Mouse (Mus musculus) hematopoietic stem cell, adult 5-6 weeks (primary cell): ENCODE results near the gene Itpr1. TPM values are rescaled to one million over a fixed set of nuclear protein-coding genes. Genes with fewer than 3 reads are reported as not detected.

Source experiments
- ATAC-seq, 2 experiments: fragments of 125-278 bp in 1 of 2; replicated peaks in 1 of 2; 2 replicates each; pipeline ENCODE4 v1.8.0; 2016 to 2017; ENCODE audit warnings: inconsistent platforms in 2 of 2, mild to moderate bottlenecking in 2 of 2, moderate number of reproducible peaks in 2 of 2, low read depth in 1 of 2, moderate TSS enrichment in 1 of 2; ENCODE audit not compliant: low FRiP score in 2 of 2, poor library complexity in 2 of 2, severe bottlenecking in 2 of 2, insufficient read depth in 1 of 2, low TSS enrichment in 1 of 2
- total RNA-seq: library from RNA; stranded (forward); fragments of 172-1452, 232-1000 nt; gene quantifications from 2 replicates; pipeline ENCODE4 v1.2.3, GENCODE M21; 2017

Itpr1 gene
- total RNA-seq = 82.5 and 124 TPM in 2 replicates

DNA sequence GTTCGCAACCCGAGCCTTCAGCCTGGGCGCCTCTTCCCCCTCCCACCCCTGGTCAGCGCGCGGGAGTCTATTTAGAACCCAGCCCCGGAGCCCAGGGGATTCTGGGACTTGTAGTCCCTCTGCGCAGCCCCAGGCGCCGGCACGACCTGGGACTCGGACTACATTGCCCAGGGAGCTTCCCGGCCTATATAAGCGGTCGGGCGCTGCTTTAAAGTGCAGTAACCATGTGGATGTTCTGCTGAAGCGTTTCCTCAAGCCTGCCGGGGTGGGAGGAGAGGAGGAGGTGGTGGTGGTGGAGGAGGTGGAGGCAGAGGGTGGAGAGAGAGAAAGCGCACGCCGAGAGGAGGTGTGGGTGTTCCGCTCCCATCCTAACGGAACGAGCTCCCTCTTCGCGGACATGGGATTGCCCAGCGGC is at the start of gene Itpr1:
Gene Itpr1, plus strand, starts transcription at position 216 of the 415 bp plus-strand sequence.
- peak; percentile 93 for ATAC-seq

DNA sequence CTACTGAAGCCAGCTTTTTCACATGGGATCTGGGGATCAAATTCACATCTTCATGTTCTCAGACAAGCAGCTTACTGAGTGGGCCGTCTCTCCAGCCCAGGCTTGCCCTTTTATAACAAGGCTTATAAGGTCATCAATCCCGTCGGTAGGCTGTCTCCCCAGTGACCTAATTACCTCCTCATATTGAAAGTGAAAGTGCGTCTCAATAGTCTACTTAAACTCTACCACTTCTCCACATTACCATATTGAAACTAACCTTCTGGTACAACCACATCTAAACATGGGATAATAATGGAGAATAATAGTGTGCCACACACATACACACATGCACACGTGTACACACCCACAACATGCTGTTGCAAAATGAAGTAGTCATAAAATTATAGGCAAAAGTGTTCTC is 48.0 kb upstream of the Itpr1 start:
- peak in 1 of 2 experiments; percentile 51; a peak in 2 of 4 replicates for ATAC-seq

DNA sequence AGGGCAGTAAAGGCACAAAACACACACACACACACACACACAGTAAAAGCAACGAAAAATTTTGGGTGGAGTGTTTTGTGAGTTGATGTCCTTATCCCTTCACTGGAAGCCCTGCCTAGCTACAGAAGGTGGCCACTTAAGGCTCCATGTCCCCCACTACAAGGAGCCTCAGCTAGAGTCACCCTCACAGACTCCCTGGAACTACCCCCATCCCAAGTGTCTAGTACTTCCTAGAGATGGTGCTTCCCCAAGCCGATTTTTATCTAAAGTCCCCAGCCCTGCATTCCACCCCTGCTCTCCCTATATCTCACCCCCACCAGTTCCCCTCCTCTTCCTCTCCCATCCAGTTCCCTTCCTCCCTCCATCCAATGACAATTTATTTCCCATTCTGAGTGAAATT is 47.3 kb upstream of the Itpr1 start:
- no peak for ATAC-seq

DNA sequence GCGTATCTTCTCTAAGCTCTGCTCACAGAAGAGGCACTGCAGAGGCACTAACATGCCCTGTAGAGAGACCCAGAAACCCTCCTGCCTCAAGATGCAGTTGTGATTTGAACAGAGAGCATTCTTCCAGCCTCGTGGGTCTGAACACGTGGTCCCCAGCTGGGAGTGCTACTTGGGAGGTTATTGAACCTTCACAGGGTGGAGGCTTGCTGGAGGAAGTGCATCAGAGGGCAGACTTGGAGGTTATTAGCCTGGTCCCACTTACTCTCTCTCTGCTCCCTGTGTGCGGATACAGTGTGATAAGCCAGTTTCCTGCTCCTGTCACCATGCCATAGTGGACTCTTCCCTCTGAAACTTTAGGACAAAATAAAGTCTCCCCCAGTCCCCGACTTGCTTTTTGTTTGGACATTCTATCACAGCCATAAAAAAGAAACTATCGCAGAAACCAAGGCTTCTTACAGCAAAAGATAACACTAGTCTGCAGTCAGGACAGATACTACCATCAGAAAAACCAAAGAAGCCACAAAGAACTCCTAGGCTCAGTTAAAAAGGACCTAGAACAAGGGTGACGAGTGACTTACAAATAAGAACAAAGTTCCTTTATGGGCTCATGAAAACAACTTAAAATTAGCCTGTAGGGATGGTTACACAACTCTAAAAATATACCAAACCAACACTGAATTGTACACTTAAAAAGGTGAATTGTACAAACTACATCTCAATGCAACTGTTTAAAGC is 44.8 kb upstream of the Itpr1 start:
- no peak for ATAC-seq

DNA sequence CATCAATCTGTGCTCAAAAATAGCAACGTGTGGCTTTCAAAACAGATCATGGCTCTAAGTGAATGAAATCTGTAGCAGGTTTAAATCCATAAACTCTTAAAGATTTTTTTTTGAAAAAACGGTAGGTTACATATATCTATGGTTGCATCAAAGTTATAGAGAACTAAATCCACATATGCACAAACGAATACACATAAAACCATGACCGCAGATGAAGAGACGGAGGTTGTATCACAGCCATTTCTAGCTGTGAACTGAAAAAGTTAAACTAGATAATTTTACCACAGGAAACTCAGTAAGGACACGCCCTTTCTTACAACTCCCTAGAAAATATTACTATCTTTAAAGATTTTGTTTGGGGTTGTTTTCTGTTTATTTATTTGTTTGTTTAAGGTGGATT is 44.2 kb upstream of the Itpr1 start:
- ATAC-seq = no peak

DNA sequence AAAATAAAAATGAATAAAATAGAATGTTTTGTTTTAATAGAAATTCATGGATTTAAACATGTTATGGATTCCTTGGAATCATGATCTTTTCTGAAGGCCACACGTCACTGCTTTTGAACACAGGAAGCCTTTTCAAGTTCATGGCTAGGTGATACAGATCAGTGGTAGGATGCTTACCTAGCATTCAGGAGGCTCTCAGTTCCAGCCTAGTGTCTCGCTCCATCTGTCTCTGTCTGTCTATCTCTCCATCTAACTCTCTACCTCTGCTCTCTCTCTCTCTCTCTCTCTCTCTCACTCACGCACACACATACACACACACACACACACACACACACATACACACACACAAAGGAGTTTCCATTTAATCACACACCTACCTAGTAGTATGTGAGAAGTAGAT is 43.4 kb upstream of the Itpr1 start:
- ATAC-seq = no peak

DNA sequence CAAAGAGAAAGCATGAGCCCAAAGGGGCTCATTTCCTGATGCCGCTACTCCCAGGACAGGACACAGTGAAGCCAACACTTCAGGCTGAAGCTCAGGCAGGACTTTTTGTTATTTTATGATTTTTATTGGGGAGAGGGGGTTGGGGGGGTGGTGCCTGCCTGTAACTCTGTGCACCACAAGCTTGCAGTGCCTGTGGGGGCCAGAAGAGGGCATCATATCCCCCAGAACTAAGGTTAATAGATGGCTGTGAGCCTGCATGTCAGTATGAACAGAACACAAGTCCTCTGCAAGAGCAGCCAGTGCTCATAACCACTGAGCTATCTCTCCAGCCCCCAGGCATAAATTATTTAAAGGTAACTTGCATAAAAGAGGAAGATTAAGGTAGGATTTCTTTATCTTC is 40.7 kb upstream of the Itpr1 start:
- no peak for ATAC-seq

DNA sequence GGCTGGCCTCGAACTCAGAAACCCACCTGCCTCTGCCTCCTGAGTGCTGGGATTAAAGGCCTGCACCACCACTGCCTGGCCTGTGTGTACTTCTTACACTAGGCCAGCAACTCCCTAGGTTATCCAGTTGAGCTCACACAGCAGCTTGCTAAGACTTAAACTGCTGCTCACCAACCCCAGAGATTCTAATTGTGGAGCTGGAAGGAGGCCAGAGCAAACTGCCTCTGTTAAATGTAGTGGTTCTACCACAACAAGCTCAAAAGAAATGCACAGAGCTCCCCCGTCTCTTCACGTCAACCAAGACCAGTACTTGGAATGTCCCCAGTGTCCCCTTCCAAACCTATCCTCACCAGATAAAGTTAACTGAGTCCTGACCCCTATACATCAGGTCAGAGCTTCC is 38.7 kb upstream of the Itpr1 start:
- no peak for ATAC-seq

DNA sequence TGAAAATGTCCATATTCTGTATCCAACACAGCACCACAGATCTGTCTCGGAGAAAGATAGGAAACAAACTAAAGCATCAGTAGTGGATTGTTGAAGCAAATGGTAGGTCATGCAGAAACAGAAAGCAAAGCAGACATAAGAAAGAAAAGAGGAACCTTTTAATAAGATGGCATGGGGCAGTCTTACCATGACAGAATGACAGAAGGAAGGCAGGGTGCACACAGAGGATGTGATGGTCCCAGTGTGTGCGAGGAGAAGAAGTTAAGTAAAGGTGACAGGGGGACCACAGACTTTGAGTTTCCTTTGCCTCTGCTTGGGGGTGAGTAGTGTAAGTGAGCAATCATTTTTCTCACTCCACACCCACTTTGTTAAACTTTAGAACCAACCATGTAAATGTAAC is 33.8 kb upstream of the Itpr1 start:
- peak; percentile 44 to 73; a peak in 3 of 4 replicates for ATAC-seq

DNA sequence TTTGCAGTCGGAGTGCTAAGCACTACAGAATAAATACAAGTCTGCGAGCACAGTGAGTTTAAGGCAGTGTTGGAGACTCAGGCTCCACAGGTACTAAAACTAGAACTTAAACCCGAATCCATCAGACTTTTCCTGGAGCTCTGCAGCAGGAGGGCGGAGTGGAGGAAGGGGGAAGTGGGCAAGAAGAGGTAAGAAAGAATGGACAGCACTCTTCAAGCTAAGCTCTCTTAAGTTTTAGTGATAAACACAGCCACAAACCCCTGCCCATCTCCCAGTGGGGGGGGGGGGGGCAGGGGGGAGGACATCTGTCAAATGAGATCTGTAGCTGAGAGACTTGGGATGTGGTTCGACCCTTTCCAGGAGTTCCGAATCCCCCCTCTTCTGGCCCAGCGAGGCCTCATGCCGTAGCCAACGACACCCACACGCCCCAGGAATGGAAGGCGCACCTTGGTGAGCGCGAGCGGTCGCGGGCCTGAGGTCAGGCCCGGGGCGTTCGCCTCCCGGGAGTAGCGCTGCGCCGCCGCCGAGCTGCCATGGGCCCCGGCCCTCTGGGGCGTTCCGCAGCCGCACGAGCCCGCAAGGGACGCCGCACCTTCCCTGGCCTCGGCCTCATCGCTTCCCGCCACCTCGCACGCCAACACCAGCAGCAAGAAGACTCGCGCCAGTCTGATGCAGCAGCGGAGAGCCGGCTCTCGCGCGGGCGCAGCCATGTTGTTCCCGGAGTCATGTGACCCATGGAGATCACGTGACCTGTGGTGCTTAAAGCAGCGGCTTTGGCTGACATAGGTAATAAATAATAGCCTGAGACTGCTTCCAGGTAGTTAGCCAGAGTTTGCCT is 27.8 kb upstream of the Itpr1 start, which contains the start of gene Sumf1:
Gene Sumf1, minus strand, starts transcription at position 736 of the 838 bp plus-strand sequence.
- peak; percentile 94 to 95 for ATAC-seq

DNA sequence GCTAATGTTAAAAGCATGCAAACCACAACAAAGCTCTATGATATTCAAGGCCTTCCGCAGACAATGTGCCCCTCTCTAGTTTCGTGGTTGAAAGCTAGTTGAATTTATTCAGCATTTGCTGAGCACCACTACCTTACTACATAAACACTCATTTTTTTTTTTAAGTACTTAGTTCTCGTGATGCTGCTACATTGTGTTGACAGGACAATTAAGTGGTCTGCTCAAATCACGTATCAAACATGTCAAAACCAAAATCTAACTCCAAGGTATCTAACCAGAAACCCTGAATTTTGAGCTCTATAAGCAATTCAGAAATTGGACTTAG is 27.2 kb upstream of the Itpr1 start:
- ATAC-seq = peak in 1 of 2 experiments; percentile 17; a peak in 1 of 4 replicates

DNA sequence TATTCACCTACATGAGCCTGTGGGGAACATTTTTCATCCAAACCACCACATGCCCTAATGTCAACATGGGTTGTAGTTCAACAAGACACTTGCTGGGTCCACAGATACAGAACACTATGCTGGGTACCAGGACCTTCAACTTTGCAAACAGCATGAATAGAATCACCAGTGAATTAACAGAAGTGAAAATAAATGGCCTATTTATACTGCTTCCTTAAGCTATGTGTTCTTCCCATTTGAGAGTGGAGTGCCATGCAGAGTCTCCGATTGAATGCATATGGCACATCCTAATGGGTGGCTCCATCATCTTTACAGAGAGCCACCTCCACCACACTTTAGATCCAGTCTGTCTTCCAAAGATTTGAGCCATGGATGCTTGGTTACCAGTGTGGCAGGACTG is 22.2 kb upstream of the Itpr1 start:
- no peak for ATAC-seq

DNA sequence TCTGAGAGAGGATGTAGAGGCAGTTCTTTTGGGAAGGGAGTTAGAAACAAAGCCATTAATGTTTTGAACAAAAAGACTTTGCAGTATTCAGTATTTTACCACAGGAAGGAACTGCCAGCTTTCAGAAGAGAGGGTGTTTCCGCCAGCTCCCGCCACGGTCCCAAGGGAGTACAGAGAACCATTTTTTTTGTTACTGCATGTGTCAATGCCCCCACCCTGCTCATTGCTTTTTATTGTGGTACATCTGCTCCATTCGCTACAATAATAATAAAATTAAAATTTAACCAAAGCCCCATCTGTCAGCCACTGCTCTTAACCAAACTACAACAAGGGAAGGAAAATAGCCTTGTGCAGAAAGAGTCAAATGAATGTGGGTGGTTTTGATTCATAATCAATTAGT is 20.3 kb upstream of the Itpr1 start:
- no peak for ATAC-seq

DNA sequence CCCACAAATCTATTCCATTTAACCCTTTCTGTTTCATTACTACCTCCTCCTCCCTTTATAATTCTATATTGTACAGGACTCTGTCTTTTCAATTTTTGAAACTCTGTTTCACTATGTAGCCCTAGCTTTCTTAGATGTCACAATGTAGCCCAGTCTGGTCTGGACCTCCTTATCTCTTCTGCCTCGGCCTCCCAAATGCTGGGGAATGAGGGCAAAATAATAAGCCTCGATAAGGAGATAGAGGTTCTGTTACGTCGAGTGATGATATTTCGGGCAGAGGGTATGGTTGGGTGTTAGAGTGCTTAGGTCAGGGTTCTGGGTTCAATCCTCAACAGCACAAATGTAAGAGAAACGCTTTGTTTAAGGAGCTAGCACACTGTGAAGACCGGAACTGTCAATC is 16.2 kb upstream of the Itpr1 start:
- ATAC-seq = no peak

DNA sequence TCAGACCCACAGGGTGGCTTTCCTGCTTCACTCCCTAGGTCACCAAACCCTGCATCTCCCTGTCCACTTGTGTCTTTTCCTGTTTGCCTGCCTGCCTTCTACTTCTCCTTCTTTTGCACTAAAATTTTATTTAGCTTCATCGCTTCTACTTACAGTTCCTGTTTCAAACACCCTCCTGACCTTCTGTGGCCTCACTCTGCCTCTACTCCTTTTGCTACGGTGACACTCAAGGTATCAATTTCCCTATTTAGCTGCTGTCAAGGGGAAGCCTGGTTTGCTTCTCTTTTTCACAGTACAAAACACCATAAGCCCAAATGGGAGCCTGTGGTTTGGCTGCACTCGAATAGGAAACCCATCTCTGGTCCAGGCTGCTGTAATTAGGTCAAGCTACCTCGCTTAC is 15.8 kb upstream of the Itpr1 start:
- ATAC-seq = peak; percentile 98 to 99

DNA sequence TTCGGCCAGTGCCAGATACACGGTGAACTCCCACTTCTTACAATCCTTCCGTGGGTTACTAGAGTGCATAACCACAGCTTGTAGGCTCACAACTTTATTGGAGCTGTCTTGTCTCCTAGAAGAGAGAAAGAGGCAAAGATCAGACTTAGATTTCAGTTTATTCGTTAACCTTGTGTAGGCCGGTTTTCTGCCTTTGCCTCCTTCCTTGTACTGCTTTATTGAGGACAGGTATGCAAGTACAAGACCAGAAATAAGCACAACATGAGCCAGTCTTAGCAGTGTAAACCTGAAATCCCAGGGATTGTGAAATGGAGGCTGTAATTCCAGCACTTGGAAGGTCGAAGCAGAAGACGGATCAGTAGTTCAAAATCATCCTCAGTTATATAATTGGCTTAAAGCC is 14.6 kb upstream of the Itpr1 start:
- no peak for ATAC-seq

DNA sequence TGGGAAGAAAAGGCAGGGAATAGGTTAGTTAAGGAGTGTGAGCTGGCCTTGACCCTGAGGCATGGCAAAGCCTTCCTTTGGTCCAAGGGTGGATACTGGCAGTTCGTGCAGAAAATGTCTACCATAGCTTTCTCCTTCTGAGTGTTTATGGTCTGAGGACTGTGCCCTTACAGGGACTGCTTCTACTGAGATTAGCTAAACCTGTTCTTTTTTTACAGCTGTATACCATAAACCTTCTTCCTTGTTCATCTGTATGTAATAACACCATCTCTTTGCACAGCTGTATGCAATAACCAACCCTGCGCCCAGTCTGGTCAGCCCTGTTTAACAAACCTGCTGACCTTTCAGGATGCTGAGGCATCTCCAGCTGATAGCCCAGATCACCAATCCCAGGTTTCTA is 8.6 kb upstream of the Itpr1 start:
- ATAC-seq = no peak

DNA sequence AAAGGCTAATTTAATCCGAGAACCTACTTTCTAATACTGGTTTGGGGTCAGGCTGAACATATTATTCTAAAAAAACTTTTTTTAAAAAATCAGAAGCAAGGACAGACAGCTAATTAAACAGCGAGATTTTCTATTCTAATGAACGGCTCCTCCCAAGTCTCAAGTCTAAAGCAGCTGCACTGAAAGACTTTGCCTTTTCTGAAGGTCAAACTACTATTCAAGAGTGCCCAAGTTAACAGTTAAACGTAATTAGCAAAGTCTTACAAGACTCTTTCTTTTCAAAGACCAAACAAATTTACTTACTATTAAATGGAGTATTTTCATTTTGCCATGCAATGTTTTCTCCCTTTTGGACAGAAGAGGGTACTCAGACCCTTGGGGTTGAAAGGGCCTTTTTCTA is 6.8 kb upstream of the Itpr1 start:
- no peak for ATAC-seq
